Mouse (Mus musculus) forebrain, embryonic 14.5 days (tissue): ENCODE results near the gene Gm3854. TPM values are rescaled to one million over a fixed set of nuclear protein-coding genes. Genes with fewer than 3 reads are reported as not detected.
A peak's percentile ranks its signal among the peaks of the same experiment; 100 is the strongest.

Experiments
- ATAC-seq: fragments of 200-750 bp; cut with Nextera tagmentation; 2 replicates; pipeline ENCODE4 v1.8.0; 2017; ENCODE audit warnings: mild to moderate bottlenecking, moderate library complexity
- DNase-seq: peaks from one replicate; pipeline ENCODE4 v3.0.0-alpha.2; 2015; ENCODE audit warnings: low spot score
- H3K27ac ChIP-seq: fragments of 300-500 bp; sonication (generic); 2 replicates; pipeline ENCODE4 v1.5.1; 2014; ENCODE audit warnings: low read depth, mild to moderate bottlenecking, control low read depth, low read length, moderate library complexity
- H3K27me3 ChIP-seq: fragments of 300-500 bp; sonication (generic); replicated peaks from 2 replicates; pipeline ENCODE4 v1.6.1; 2014; ENCODE audit warnings: low read length, control low read depth, mixed read lengths; ENCODE audit not compliant: control insufficient read depth, insufficient read depth
- H3K36me3 ChIP-seq: fragments of 300-500 bp; sonication (generic); 2 replicates; pipeline ENCODE4 v1.6.1; 2014; ENCODE audit warnings: low read length, control low read depth; ENCODE audit not compliant: control insufficient read depth, insufficient read depth
- H3K4me1 ChIP-seq: fragments of 300-500 bp; sonication (generic); 2 replicates; pipeline ENCODE4 v1.6.1; 2014; ENCODE audit warnings: antibody characterized with exemption, low read length, control low read depth; ENCODE audit not compliant: control insufficient read depth, insufficient read depth
- H3K4me2 ChIP-seq: fragments of 300-500 bp; sonication (generic); 2 replicates; pipeline ENCODE4 v1.6.1; 2014; ENCODE audit warnings: mild to moderate bottlenecking, control low read depth, low read length
- H3K4me3 ChIP-seq: fragments of 300-500 bp; sonication (generic); 2 replicates; pipeline ENCODE4 v1.5.1; 2014; ENCODE audit warnings: low read depth, low read length, control low read depth
- H3K9ac ChIP-seq: fragments of 300-500 bp; sonication (generic); 2 replicates; pipeline ENCODE4 v1.6.1; 2014; ENCODE audit warnings: mild to moderate bottlenecking, low read length, control low read depth, moderate library complexity
- H3K9me3 ChIP-seq: fragments of 300-500 bp; sonication (generic); replicated peaks from 2 replicates; pipeline ENCODE4 v1.6.1; 2016; ENCODE audit warnings: low read length, control low read depth, mixed read lengths; ENCODE audit not compliant: control insufficient read depth
- WGBS: fragments of 180-500 bp; shearing (Covaris S2); extraction: QIAGEN DNeasy Blood & Tissue Kit; methylation state at CpG from one replicate; pipeline ENCODE4 v1.1.7; 2014; 5-methylcytosine and 5-hydroxymethylcytosine counted together
- polyA plus RNA-seq: library from polyadenylated mRNA; unstranded; fragments of >200 nt; fragmentation: Nextera tagmentation; extraction: Ambion mirVana; gene quantifications from 2 replicates; pipeline ENCODE4 v1.2.1, GENCODE M21; 2014

Gm3854 gene
- polyA plus RNA-seq, 1 experiment from 2014 or later: 1.7 TPM

GRCm38 (mm10) chr7:6378441-6378840 lies 34.9 kb downstream of the Gm3854 start:
- DNase-seq: no peak
- H3K4me2 ChIP-seq: no peak overlapping the region
- H3K27me3 ChIP-seq: no peaks in the 10 kb centered on the region
- H3K4me3 ChIP-seq: no peak overlapping the region
- no peaks in the 10 kb centered on the region for H3K9me3 ChIP-seq
- WGBS: 86% methylated on average over 8 of the region's 8 CpGs
- ATAC-seq: no peak
- 0 out of 2 replicates have a peak, but pooled peaks cover 12% of the 10 kb centered on the region for H3K36me3 ChIP-seq
- no peak overlapping the region for H3K9ac ChIP-seq
- H3K4me1 ChIP-seq: 0 out of 2 replicates have a peak, but pooled peaks cover 3% of the 10 kb centered on the region
- no peak overlapping the region for H3K27ac ChIP-seq

GRCm38 (mm10) chr7:6381431-6381830 lies 37.9 kb downstream of the Gm3854 start:
- no peak for DNase-seq

DNA sequence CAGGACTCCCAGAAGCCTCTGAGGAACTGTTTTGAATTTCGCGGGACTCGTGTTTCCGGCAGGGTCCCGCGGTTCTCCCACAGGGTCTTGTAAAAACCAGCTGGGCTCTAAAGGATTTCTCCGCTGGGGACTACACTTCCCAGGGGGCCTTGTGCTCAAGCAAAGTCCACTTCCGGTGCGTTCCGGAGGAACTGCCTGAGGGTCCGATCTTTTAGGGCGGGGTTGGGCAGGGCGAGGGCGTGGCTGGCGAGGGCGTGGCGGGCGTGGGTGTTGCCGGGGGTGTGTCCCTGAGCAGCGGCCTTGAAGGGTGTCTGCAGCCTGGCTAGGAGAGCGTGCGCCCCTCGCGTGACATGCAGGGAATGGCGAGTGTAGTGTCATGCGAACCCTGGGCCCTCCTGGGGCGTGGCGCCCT lies 39.5 kb downstream of the Gm3854 start, which contains the start of gene Zfp28:
TSS of gene Zfp28 (plus strand) at position 252 of the 412 bp plus-strand sequence.
- peak; percentile 99 for DNase-seq
- no peaks in the 10 kb centered on the region for H3K9me3 ChIP-seq
- peak within 1 kb of the TSS; percentile 68 for H3K4me3 ChIP-seq
- H3K4me2 ChIP-seq: peak within 1 kb of the TSS; percentile 87
- H3K27me3 ChIP-seq: no peaks in the 10 kb centered on the region
- H3K9ac ChIP-seq: peak within 1 kb of the TSS; percentile 76
- 0 out of 2 replicates have a peak, but pooled peaks cover 9% of the 10 kb centered on the region for H3K36me3 ChIP-seq
- 0 out of 2 replicates have a peak, but pooled peaks cover 3% of the 10 kb centered on the region for H3K4me1 ChIP-seq
- H3K27ac ChIP-seq: no peak within 1 kb of the TSS
- WGBS: 0% methylated on average over 27 of the region's 28 CpGs
- peak; percentile 98 for ATAC-seq

More at GRCm38 (mm10) chr7:6381431-6381830, 37.9 kb downstream of the Gm3854 start:
- Histone ChIP-seq H3K9ac (no peak overlapping the region), H3K4me3 (no peak overlapping the region), H3K4me2 (no peak overlapping the region), H3K9me3 (no peaks in the 10 kb centered on the region), H3K4me1 (0 out of 2 replicates have a peak, but pooled peaks cover 3% of the 10 kb centered on the region), H3K27ac (no peak overlapping the region), H3K36me3 (0 out of 2 replicates have a peak, but pooled peaks cover 9% of the 10 kb centered on the region), H3K27me3 (no peaks in the 10 kb centered on the region)
- no peak for ATAC-seq
- 88% methylated on average over 2 of the region's 2 CpGs for WGBS

DNA sequence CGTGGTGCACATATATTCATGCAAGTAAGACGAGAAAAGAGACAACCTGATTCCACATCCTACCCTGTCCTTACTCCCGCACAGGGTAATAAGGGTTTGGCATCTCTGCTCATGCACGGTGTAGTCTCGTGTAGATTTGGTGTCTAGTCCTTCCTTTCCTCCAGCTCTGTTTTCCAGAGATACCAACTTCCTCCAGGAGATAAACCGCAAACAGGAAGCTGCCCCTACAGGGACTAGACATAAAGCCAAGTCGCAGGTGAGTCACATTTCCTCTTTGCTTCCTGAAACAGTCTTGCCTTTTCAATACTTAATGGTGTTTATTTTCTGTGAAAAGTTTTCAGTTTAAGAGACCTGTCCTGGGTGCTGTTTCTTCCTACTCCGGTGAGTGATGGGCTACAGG lies 40.5 kb downstream of the Gm3854 start:
- Histone ChIP-seq H3K9me3 (no peaks in the 10 kb centered on the region), H3K27me3 (no peaks in the 10 kb centered on the region), H3K4me1 (0 out of 2 replicates have a peak, but pooled peaks cover 3% of the 10 kb centered on the region), H3K4me3 (peak overlapping the region; percentile 68), H3K4me2 (peak overlapping the region; percentile 87), H3K36me3 (0 out of 2 replicates have a peak, but pooled peaks cover 2% of the 10 kb centered on the region), H3K27ac (no peak overlapping the region), H3K9ac (peak overlapping the region; percentile 76)
- no peak for ATAC-seq
- 79% methylated on average over 8 of the region's 8 CpGs for WGBS
- DNase-seq: no peak

DNA sequence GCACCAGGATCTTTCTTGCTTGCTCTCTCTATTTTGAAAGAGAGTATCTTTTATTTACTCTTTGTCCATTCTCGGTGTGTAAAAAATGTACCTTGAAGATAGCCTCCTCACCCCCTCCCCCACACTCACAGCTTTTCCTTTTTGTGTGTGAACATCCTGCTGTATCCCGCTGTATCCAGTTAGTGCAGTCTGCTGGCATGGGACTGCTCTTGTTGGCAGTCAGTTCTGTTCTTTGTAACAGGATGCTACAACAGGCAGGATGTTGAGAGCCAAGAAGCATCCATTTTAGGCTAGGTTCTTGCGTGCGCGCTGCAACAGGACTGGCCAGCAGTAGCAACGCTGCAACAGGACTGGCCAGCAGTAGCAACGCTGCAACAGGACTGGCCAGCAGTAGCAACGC lies 43.4 kb downstream of the Gm3854 start:
- Histone ChIP-seq H3K4me1 (0 out of 2 replicates have a peak, but pooled peaks cover 3% of the 10 kb centered on the region), H3K4me2 (no peak overlapping the region), H3K9me3 (no peaks in the 10 kb centered on the region), H3K27ac (no peak overlapping the region), H3K36me3 (peaks cover 25% of the 10 kb centered on the region), H3K27me3 (no peaks in the 10 kb centered on the region), H3K4me3 (no peak overlapping the region), H3K9ac (no peak overlapping the region)
- WGBS: 94% methylated on average over 7 of the region's 8 CpGs
- ATAC-seq (no peak), DNase-seq (peak; percentile 34)

GRCm38 (mm10) chr7:6388971-6389370 lies 45.4 kb downstream of the Gm3854 start:
- Histone ChIP-seq H3K27ac (no peak overlapping the region), H3K36me3 (peaks cover 34% of the 10 kb centered on the region), H3K27me3 (no peaks in the 10 kb centered on the region), H3K4me1 (no peaks in the 10 kb centered on the region), H3K4me2 (no peak overlapping the region), H3K9ac (no peak overlapping the region), H3K4me3 (no peak overlapping the region), H3K9me3 (no peaks in the 10 kb centered on the region)
- 87% methylated on average over 5 of the region's 5 CpGs for WGBS
- DNase-seq (no peak), ATAC-seq (no peak)

DNA sequence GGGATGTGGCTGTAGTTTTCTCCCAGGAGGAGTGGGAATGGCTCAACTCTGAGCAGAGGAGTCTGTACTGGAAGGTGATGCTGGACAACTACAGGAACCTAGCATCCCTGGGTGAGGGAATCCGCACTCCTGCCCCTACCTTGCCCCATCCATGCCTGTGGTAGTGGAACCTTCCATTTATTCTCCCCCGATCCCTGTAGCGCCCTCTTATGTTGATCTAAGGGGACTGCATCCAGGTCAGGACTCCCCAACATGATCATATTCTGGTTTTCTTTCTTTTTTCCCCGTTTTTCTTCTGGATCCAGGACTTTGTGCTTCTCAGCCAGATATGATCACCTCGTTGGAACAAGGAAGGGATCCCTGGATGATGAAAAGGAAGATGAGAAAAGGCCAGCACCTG lies 45.9 kb downstream of the Gm3854 start:
- Histone ChIP-seq H3K9me3 (no peaks in the 10 kb centered on the region), H3K4me3 (no peak overlapping the region), H3K27ac (no peak overlapping the region), H3K4me1 (no peaks in the 10 kb centered on the region), H3K27me3 (no peaks in the 10 kb centered on the region), H3K36me3 (peaks cover 39% of the 10 kb centered on the region), H3K9ac (no peak overlapping the region), H3K4me2 (no peak overlapping the region)
- 72% methylated on average over 5 of the region's 5 CpGs for WGBS
- ATAC-seq: no peak
- no peak for DNase-seq

DNA sequence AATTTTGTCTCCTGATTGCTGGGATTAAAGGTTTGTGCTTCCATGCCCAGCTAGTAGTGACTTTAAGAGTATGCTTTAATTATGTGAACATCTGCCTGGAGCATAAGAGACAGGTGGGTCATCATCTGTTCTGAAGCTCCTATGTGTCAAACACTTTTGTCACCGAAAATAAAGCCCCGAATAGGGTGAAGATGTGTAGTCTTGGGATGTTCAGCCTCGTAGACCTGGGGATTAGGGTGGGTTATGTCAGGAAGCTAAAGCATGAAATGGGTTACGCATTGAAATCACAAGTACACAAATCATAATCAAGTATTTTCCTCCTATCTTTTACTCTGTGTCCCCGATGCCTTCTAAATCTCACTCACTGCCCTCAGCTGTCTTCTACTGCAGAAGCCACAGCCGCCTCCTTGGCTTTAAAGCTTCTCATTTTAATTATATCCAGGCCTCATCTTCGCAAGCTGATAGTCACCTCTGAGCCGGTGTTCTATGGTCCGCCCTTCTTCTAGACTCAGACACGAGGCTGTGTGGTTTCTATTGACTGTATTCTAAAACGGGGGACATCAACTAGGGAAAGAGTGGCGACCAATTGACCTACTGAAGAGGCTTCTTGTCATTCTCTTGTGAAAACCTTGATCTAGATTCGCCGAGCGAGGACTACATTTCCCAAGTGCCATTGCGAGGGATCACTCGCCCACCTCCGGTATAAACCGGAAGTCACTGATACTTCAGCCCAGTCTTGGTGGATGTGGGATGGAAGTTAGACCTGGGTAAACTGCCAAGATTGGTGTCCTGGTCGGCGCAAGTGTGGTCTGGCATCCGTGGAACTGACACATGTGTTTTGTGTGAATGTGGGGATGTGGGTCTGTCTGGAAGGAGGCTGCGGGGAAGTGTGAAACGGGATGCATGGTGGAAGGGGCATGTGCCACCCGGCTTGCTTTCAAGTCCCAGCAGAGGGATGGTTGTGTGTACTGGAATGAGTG lies 54.7 kb downstream of the Gm3854 start, which contains the start of gene Smim17:
TSS of gene Smim17 (plus strand) at position 720 of the 980 bp plus-strand sequence.
- Histone ChIP-seq H3K4me2 (peak within 1 kb of the TSS; percentile 59), H3K27ac (no peak within 1 kb of the TSS; the same call in 1 of the 2 replicates), H3K9me3 (no peaks in the 10 kb centered on the region), H3K9ac (peak within 1 kb of the TSS; percentile 61), H3K4me1 (no peaks in the 10 kb centered on the region), H3K36me3 (peaks cover 23% of the 10 kb centered on the region), H3K27me3 (no peaks in the 10 kb centered on the region), H3K4me3 (peak within 1 kb of the TSS; percentile 41)
- DNase-seq (peak; percentile 82), ATAC-seq (peak; percentile 94)
- WGBS: 29% methylated on average over 25 of the region's 25 CpGs
